Mouse (Mus musculus) cerebellum, adult 9-10 months (tissue): ENCODE results near the gene Igfbp7.
A peak's percentile ranks its signal among the peaks of the same experiment; 100 is the strongest.

Source experiments
- DNase-seq: peaks from one replicate; pipeline ENCODE4 v3.0.0; 2022

Igfbp7 gene

DNA sequence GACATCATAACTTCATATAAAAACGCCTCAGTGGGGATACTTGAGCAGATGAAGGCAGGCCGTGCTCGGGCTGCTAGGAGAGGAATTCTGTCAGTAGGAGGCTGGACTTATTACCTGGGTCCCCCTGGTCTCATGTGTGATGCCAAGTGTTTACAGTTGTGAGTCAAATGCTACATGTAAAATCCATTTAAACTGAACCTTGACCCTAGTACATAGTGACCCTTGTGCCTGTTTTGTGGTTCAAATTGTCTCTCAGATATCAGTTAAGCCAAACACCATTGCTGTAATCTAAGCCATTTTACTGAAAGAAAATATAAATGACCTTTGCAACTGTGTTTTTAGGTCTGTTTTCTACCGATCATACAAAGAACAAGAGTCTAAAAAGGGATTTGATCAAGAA is 67.8 kb downstream of the Igfbp7 start:
- DNase-seq, result no peak

DNA sequence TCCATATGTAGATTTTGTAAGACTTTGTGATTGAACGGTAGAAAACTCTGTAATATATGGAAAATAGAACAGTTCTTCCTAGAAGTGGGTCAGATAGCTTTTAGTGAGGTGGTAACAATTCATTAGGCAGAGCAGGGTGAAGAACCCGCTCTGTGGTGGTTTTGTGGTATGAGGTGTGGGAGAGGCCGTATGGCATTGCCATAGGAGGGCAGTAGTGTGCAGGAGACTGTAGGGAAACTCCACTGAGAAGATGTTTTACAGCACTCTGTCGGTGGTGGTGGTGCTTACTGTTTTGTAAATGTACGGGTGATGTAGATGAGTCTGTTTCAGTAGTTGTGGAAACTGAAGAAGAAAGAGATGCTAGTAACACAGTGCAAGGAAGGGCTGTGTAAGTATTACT is 77.7 kb downstream of the Igfbp7 start:
- DNase-seq, result no peak

DNA sequence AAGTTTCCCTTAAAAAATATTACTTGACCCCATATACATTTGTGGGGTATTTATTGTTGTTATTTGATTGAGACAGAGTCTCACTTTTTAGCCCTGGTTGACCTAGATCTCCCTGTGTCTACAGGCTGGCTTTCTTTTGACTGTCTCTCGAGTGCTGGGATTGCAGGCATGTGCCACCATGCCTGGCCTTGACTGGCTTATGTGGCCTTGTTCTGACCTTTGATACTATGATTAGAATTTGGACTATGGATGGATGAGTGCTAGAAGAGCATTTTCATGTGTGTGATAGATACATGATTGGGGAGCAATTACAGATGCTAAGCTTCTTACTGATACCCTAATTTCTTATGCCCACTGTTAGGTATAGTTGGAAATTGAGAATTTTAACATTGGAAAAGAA is 82.9 kb downstream of the Igfbp7 start:
- DNase-seq, result no peak

DNA sequence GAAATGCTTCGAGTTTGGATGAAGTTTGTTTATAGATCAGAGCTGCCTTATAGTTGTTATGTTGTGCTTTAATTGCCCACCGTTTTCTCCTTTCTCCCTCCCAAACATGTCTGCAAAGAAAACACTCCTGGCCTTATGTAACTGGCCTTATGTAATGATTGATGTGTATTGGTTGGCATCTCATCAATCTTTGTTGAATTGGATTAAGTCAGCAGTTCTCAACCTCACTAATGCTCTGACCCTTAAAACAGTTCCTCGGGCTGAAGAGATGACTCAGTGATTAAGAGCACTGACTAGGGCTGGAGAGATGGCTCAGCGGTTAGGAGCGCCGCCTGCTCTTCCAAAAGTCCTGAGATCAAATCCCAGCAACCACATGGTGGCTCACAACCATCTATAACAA is 92.9 kb downstream of the Igfbp7 start:
- no peak for DNase-seq

DNA sequence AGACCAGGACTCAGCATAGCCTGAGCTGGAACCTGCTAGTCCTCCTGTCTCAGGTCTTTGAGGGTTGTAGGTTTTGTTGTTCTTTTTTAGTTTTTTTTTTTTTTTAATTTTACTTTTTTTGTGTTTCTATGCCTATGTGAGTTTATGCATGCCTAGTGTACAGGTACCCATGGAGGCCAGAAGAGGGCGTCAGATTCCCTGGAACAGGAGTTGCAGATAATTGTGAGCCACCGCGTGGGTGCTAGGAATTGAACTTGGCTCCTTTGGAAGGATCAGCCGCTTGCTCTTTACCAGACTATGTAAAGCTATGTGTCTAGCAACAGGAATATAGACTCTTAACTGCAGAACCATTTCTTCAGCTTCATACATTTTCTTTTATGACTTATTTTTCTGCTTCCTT is 93.6 kb downstream of the Igfbp7 start:
- no peak for DNase-seq

DNA sequence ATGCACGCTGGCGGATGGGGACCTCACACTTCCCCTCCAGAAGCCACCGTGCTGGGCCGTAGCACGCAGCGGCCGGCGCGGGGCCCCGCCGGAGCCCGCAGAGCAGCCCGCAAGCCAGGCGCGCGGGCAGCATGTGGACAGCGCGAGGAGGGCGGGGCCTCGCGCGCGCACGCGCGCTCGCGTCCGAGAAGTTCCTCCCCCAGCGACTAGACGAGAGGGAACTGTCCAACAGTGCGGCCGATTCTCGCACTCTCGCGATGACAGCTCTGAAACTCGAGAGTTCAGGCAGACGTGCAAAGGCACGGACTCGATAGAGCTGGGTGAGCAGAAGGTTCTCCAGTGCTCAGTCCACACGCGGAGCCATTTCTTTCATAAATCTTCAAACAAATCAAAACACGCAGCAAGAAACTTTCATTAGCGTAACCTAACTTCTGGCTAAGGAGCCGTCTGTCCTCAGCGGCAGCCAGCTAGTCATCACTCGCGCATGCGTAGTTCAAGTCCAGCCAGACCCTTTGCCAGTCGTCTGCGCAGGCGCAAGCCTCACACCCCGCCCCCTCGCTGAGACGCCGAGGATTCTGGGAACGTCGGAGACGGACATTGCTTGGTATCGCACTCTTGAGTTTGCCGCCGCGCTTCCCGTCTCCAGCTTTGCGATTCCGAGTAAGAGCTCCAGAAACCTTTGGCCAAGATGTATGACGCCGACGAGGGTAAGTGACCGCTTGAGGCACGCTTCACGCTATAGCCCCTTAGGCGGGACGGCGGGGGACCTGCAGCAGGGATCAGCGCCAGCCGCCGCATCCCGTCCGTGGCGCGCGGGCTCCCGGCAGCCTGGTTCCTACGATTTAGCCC is 97.7 kb downstream of the Igfbp7 start, which contains the start of the genes Noa1 and Polr2b:
Noa1 (minus strand) TSS at position 161 of the 849 bp plus-strand sequence.
Polr2b (plus strand) TSS at position 224 of the 849 bp plus-strand sequence.
- DNase-seq, result peak; percentile 98

DNA sequence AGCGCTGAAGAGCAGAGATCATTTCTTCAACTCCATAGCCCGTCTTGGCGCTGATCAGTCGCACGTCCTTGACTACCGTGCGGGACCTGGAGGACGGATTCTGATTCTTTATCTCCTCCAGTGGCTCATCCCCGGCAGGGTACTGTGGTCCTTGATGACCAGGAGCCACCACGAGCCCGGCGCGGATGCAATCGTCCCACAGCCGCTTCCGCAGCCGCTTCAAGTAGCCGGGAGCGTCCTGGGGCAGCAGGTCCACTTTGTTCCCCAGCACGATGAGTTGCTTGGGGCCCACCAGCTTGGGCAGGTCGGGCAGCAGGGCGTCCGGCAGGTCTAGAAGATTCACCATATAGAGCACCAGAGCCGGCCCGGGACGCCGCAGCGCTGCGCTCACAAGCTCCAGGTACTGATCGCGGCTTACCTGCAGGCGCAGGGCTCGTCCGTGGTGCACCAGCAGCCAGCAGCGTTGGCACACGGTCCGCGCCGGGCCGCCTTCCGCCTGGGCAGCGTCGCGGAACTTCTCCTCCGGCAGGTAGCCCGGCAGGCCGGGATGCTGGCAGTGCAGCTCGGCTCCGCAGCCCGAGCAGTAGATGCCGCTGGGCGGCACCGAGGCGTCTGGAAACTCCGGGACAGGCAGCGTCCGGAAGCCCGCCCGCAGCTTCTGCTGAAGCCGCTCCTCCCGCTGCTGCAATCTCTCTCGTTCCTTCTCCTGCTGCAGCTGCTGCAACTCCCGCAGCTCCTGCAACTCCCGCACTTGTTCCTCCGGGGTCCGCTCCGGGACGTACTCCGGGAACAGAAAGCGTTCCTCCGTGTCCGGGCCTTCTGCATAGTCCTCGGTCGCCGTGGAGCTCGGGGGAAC is 98.6 kb downstream of the Igfbp7 start:
- peak; percentile 51 for DNase-seq

DNA sequence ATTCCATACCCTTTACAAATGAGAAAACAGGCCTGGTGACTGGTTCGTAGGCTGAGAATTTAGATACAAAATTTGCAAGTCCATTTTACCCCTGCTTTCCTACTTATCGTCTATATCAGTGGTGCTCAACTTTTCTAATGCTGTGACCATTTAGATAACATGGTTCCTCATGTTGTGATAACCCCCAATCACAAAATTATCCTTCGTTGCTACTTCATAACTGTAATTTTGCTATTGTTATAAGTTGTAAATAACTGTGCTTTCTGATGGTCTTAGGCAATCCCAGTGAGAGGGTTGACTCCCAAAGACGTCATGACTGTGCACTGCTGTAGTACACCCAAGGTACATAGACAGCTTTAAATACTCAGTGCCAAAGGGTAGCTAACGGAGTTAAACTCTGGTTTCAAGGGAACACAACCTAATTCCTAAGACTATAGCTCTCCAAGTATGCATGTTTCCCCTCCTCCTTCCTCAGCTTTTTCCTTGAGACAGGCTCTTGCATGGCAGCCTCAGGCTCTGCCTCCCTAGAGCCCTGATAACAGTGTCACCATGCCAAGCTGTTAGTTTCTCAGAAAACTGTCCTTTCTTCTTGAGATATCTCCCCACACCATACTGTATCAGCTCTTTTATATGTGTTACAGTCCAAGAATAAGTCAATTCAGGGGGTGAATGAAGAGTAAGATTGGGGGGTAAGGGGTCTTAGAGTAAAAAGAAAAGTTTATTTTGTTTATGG is 99.9 kb downstream of the Igfbp7 start:
- DNase-seq, result no peak

DNA sequence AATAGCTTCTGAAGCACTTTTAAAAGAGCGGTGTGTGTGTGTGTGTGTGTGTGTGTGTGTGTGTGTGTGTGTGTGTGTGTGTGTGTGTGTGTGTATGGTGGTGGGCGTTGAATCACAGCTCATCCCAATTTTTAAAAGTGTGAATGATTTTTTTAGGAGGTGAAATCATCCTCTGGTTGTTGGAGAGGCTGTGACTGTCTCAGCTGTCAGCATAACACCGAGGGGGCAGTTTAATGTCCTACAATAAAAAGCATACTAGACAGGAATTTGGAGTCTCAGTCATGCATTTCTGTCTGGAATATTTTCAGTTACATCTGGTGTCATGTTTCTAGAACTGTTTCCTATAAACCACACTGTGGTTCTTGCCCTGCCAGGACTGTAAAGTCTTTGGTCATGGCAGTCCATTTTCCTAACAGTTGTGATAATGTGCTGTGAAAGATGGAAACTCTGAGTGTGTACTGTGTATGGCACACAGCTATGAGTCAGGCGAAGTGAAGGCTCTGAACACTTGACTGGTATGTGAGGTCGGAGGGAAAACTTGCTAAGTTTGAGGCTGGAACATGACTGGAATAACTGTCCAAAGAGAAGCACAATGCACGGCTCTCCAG is 106.4 kb downstream of the Igfbp7 start:
- no peak for DNase-seq

DNA sequence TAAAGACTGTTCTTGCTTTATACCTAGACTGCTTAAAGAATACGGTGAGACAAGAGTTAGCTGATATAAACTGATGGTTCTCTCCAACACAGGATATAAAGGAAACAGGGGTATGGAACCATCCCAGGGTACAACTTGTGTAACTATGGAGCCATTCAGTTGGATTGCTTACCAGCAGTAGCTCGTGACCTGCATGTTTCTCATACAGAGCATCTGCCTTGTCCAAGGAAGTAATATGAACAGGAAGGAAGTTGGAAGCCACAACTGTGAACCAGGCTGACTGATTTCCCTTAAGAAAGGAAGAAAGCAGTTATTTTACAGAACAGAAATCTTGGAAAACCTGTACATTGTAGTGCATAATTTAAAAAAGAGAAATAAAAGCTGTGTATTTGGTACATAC is 108.4 kb downstream of the Igfbp7 start:
- no peak for DNase-seq
